Mouse (Mus musculus) kidney, embryonic 16.5 days (tissue): ENCODE measurements around the gene Guf1. TPM values are rescaled to one million over a fixed set of nuclear protein-coding genes. Genes with fewer than 3 reads are reported as not detected.
A peak's percentile ranks its signal among the peaks of the same experiment; 100 is the strongest.

Experiments
- ATAC-seq: fragments of 200-750 bp; cut with Nextera tagmentation; 2 replicates; pipeline ENCODE4 v1.8.0; 2017; ENCODE audit warnings: moderate TSS enrichment; ENCODE audit not compliant: low FRiP score, low TSS enrichment
- H3K27ac ChIP-seq: fragments of 300-500 bp; sonication (generic); 2 replicates; pipeline ENCODE4 v1.5.1; 2014; ENCODE audit warnings: low read length
- H3K27me3 ChIP-seq: fragments of 300-500 bp; sonication (generic); 2 replicates; pipeline ENCODE4 v1.6.1; 2014; ENCODE audit warnings: low read length, control low read depth, mixed read lengths; ENCODE audit not compliant: insufficient read depth
- H3K36me3 ChIP-seq: fragments of 300-500 bp; sonication (generic); 2 replicates; pipeline ENCODE4 v1.6.1; 2014; ENCODE audit warnings: low read length, control low read depth, mixed read lengths; ENCODE audit not compliant: insufficient read depth
- H3K4me1 ChIP-seq: fragments of 300-500 bp; sonication (generic); 2 replicates; pipeline ENCODE4 v1.6.1; 2014; ENCODE audit warnings: low read length, control low read depth, mixed read lengths; ENCODE audit not compliant: insufficient read depth
- H3K4me2 ChIP-seq: fragments of 300-500 bp; sonication (generic); replicated peaks from 2 replicates; pipeline ENCODE4 v1.6.1; 2014; ENCODE audit warnings: low read depth, low read length
- H3K4me3 ChIP-seq: fragments of 300-500 bp; sonication (generic); 2 replicates; pipeline ENCODE4 v1.5.1; 2014; ENCODE audit warnings: mild to moderate bottlenecking, low read length
- H3K9ac ChIP-seq: fragments of 300-500 bp; sonication (generic); replicated peaks from 2 replicates; pipeline ENCODE4 v1.6.1; 2014; ENCODE audit warnings: low read length
- H3K9me3 ChIP-seq: fragments of 300-500 bp; sonication (generic); 2 replicates; pipeline ENCODE4 v1.6.1; 2016; ENCODE audit warnings: low read length, control low read depth
- WGBS: fragments of 180-500 bp; shearing (Covaris S2); extraction: QIAGEN DNeasy Blood & Tissue Kit; methylation state at CpG from one replicate; pipeline ENCODE4 v1.1.7; 2014; 5-methylcytosine and 5-hydroxymethylcytosine counted together
- polyA plus RNA-seq: library from polyadenylated mRNA; unstranded; fragments of >200 nt; fragmentation: Nextera tagmentation; extraction: Ambion mirVana; gene quantifications from 2 replicates; pipeline ENCODE4 v1.2.1, GENCODE M21; 2015

The Guf1 gene
- polyA plus RNA-seq, 1 experiment from 2014 or later = 42.1 TPM

- H3K9ac ChIP-seq = peak within 1 kb of the TSS; percentile 85
- peaks cover 6% of the 10 kb centered on the region for H3K4me1 ChIP-seq
- 2% methylated on average over 42 of the region's 42 CpGs for WGBS
- no peaks in the 10 kb centered on the region for H3K36me3 ChIP-seq
- ATAC-seq = peak; percentile 99
- H3K27ac ChIP-seq = peak within 1 kb of the TSS; percentile 82
- no peaks in the 10 kb centered on the region for H3K9me3 ChIP-seq
- H3K4me3 ChIP-seq = peak within 1 kb of the TSS; percentile 87
- no peaks in the 10 kb centered on the region for H3K27me3 ChIP-seq
- H3K4me2 ChIP-seq = peak within 1 kb of the TSS; percentile 75
Observed at GRCm38 (mm10) chr5:69591640-69592461, 35.1 kb downstream of the Guf1 start, which contains the start of gene Gnpda2. Gene Gnpda2 (minus strand): TSS chr5:69592340.

- ATAC-seq = 0 out of 2 replicates have a peak, but pooled peaks have one; percentile 27
- no peaks in the 10 kb centered on the region for H3K9me3 ChIP-seq
- H3K27me3 ChIP-seq = no peaks in the 10 kb centered on the region
- H3K4me1 ChIP-seq = no peaks in the 10 kb centered on the region
- H3K36me3 ChIP-seq = no peaks in the 10 kb centered on the region
- no peak overlapping the region for H3K4me2 ChIP-seq
- no peak overlapping the region for H3K4me3 ChIP-seq
- H3K27ac ChIP-seq = no peak overlapping the region
- no peak overlapping the region for H3K9ac ChIP-seq
Observed at GRCm38 (mm10) chr5:69601027-69601426, 44.3 kb downstream of the Guf1 start.

- ATAC-seq = no peak
- 19% methylated on average over 4 of the region's 4 CpGs for WGBS
- no peaks in the 10 kb centered on the region for H3K9me3 ChIP-seq
- H3K4me3 ChIP-seq = no peak overlapping the region
- H3K36me3 ChIP-seq = no peaks in the 10 kb centered on the region
- H3K27me3 ChIP-seq = no peaks in the 10 kb centered on the region
- no peaks in the 10 kb centered on the region for H3K4me1 ChIP-seq
- no peak overlapping the region for H3K27ac ChIP-seq
- H3K9ac ChIP-seq = no peak overlapping the region
- no peak overlapping the region for H3K4me2 ChIP-seq
Observed at GRCm38 (mm10) chr5:69613209-69613796, 56.6 kb downstream of the Guf1 start.

GRCm38 (mm10) chr5:69620899-69621298 is 64.2 kb downstream of the Guf1 start:
- Histone ChIP-seq H3K9ac (no peak overlapping the region), H3K9me3 (no peaks in the 10 kb centered on the region), H3K36me3 (no peaks in the 10 kb centered on the region), H3K4me3 (no peak overlapping the region), H3K27ac (no peak overlapping the region), H3K4me1 (no peaks in the 10 kb centered on the region), H3K27me3 (no peaks in the 10 kb centered on the region), H3K4me2 (no peak overlapping the region)
- ATAC-seq = no peak
- WGBS = 80% methylated on average over 1 of the region's 1 CpGs

Other genes starting within 250 kb of the Guf1 start
- gene Kctd8, start 215.2 kb upstream of the Guf1 start, polyA plus RNA-seq = 0.52 and 0.62 TPM in 2 replicates
- 0.53 TPM in 1 of 2 replicates, not detected in the other for gene Yipf7, start 14.3 kb upstream of the Guf1 start, polyA plus RNA-seq
- 40.7 and 43.9 TPM in 2 replicates for gene Gnpda2, start 35.4 kb downstream of the Guf1 start, polyA plus RNA-seq